Mouse (Mus musculus): ENCODE measurements around the gene Pdk2.
A peak's percentile ranks its signal among the peaks of the same experiment; 100 is the strongest.

Pdk2 gene

DNA sequence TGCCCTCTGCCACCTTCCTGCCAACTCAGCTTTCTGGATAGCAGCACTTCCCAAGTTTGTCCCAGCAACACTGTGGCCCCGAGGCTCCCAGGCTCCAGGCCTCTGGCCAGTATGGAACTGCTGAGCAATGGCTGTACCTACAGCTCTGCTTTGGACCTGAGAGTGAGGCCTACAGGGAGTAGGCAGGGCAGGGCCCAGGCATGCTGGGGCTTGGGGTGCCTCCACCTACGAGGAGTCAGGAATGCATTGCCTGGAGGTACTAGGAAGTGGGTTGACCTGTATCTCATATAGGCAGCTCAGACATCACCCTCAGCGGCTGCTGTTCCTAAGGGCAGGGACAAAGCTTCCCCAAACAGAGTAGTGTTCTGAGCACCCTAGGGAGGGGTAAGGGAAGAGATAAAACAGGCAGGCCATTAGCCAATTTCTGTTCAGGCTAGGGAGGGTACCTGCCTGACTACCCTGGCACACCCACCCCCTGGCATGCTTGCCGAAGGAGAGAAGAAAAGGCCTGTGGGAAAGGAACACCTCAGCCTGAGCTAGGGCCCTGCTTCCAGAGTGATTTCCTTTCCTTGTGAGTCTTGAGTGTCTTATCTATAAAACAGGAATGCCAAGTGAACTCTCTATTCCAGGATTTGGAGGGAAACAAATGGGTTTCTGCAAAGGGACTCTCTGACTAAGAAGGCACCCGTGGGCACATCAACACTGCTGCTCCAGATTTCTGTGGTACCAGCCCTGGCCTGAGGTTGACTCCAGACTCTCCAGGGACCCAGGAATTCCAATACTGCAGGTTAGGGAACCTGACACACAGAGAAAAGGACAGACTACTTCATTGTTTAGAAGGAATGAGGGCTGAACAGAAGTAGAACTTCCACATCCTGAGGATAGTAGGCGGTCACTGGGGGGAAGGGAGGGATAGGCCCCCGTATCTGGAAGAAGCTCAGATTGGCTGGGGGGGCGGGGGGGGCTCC, 29.3 kb upstream of the Pdk2 start:
- DNase-seq (ENCODE audit: low spot score in 2 of 2), result no peak

DNA sequence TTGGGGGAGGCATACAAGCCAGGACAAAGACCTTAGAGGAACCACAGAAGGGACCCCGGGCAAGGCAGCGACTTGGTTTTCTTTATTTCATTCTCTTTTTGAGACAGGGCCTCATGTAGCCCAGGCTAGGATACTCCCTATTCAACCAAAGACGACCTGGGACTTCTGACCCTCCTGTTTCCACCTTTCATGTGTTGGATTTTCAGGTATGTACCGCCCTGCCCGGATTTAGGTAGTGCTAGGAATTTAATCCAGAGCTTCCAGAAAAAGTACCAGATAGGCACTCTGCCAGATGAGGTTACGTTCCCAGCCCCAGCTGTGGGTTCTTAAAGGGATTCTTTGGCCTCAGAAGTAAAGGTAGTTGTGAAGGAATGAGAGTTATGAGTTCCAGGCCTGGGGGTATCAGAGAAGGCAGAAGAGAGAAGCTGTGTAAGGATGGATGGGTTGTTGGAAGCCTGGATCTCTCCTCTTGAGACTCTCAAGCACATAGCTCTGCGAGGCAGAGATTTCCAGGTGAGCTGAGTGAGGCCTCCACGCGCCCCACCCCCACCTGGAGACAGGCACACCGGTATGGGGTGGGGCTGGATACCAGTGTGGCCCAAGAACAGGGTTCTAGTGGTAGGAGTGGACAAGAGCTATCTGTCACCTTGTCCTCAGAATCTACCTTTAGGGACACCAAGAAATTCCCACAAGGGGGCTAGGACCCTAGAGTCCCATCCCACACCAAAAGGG, 28.2 kb upstream of the Pdk2 start:
- DNase-seq (ENCODE audit: low spot score in 2 of 2), result no peak

DNA sequence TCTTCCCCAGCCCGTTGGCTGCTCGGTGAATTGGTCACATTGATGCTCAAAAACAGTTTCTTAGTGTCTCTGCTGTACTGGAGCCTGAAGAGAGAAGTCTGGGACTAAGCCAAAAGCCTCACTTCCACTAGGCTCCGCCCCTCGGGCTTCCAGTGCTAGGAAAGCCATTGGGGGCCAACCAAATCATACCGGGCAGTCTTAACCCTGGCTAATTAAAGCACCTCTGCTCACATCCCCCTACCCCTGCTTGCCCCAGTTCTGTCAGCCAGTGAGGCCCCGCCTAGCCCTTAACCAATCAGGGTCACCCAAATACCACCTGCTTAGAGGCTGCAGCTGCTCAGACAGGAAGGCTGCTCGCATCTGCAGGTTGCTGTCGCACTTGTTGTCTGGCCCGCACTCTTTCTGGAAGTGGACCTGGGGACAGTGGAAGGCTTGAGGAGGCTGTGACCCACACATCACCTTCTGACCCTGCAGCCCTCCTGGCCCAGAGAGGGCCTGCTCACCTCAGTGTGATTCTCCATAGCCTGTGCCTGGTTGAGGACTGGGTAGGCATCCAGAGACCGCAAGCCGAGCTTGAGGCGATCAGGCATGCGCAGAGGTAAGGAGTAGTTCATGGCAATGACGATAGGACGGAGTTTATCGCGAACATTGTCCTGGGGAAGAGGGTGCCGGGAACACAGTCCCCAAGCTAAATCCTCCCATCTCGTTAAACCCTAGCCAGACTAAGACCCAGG, 15.8 kb upstream of the Pdk2 start:
- DNase-seq (ENCODE audit: low spot score in 2 of 2), result no peak

GRCm38 (mm10) chr11:95053062-95053461, 11.9 kb upstream of the Pdk2 start:
- no peak for DNase-seq (ENCODE audit: low spot score in 2 of 2)

GRCm38 (mm10) chr11:95046980-95047680, 6.0 kb upstream of the Pdk2 start:
- no peak for DNase-seq (ENCODE audit: low spot score in 2 of 2)

- no peak for DNase-seq (ENCODE audit: low spot score in 2 of 2)
These were observed 3.2 kb upstream of the Pdk2 start for GRCm38 (mm10) chr11:95044185-95044870.

- DNase-seq (ENCODE audit: low spot score in 2 of 2), result no peak
These were observed 2.5 kb upstream of the Pdk2 start for GRCm38 (mm10) chr11:95043608-95044007.

DNA sequence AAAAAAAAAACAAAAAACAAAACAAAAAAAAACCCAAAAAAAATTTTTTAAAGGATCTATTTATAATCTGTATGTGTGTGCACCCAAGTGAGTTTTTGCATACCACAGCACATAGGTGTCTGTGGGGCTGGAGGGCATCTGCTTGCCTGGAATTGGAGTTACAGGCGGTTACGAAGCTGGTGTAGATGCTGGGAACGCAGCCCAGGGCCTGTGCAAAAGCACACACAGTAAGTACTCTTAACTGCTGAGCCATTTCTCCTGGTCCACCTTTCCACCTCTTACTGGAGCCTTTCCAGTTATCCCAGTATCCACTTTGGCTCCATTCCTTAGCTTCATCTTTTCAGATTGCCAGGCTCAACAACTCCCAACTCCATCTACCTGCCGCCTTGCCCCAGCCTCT, 1.9 kb upstream of the Pdk2 start:
- DNase-seq (ENCODE audit: low spot score in 2 of 2), result no peak

DNA sequence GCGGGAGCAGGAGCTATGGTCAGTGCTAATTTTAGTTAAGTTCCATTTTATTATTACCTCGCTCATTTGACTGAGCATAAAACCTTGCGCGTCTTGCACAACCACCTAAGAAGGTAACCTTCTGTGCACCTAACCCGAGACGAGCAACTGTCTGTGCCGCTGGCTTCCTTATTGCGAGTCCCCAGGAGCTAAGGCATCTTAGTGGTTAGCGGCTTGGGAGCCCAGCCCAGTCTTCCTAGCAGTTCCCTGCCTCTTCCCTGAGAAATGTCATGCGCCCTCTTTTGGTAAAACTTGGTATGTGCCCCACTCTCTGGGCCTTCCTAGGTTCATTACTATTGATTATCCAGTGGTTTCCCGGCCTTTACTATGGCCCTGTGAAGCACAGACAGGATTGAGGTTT, 942 bp upstream of the Pdk2 start:
- peak in 1 of 2 experiments; percentile 77 for DNase-seq (ENCODE audit: low spot score in 2 of 2)

DNA sequence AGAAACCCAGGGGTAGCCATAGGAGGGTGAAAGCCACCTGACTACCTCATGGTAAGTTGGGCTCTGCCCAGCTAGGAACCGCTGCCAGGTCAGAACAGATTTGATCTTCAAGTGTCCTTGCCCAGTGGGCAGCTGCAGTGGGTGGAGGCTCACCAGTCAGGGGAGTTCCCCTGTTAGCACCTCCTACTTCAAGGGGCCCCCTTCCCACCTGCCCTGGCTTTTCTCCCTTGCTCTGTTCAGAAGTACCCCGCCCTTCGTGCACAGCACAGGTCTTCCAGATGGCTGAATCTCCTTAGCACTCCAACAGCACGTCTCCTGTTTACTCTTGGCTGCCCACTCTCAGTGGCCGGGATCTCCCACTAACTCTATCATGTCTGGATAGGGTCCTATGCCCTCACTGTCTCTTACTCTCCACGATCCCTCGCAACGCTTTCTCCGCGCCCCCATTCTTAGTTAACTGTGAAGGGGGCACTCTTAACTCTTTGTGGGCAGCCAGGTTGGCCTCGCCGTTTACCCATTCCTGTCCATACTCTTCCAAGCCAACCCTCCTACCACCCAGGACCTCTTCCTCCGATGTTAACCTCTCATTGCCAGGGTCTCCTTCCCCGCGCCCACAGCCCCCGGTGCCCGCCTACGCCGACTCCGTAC, 539 bp downstream of the Pdk2 start:
- DNase-seq (ENCODE audit: low spot score in 2 of 2), result no peak

GRCm38 (mm10) chr11:95039766-95040165, 1.4 kb downstream of the Pdk2 start:
- no peak for DNase-seq (ENCODE audit: low spot score in 2 of 2)

GRCm38 (mm10) chr11:95038818-95039655, 2.1 kb downstream of the Pdk2 start:
- DNase-seq (ENCODE audit: low spot score in 2 of 2), result no peak

- DNase-seq (ENCODE audit: low spot score in 2 of 2), result no peak
These were observed 2.9 kb downstream of the Pdk2 start for GRCm38 (mm10) chr11:95038156-95038817.

DNA sequence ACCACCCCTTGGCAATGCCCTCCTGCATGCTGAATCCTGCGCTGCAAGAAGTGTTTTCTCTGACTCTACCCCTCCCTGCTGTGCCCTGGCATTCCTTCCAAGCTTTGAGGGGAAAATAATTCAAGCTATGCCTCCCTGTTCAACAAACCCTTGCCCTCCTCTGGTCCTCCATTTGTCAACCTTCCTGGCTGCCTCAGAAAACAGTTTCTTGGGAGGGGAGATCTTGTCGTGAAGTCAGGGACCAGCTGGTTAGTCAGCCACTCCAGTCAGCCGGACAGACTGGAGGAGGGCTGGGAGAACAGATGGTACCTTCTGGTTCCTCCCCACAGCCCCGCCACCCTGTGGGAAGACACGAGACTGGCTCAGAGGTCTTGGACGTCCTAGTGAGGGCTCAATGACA, 3.8 kb downstream of the Pdk2 start:
- no peak for DNase-seq (ENCODE audit: low spot score in 2 of 2)

- DNase-seq (ENCODE audit: low spot score in 2 of 2), result no peak
These were observed 4.6 kb downstream of the Pdk2 start for GRCm38 (mm10) chr11:95036521-95036920.

- DNase-seq (ENCODE audit: low spot score in 2 of 2), result no peak
These were observed 6.3 kb downstream of the Pdk2 start for GRCm38 (mm10) chr11:95034902-95035301.

DNA sequence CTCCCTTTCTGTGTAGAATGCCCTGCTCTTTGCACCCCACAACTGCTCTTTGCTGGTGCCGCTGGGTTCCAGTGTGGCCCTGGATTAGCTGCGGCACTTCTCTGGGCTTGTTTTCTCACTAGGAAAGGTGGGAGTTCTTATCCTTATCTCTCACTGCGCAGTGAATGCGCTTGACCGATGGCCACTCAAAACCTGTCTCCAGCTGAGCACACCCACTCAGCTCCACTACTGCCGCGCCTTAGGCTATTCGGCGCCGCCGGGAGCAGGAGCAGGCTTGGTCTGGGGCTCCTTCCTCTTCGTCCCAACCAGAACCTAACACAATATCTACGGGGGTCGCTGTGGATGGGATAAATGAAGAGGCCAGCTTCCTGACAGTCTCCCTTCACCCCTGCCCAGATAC, 7.5 kb downstream of the Pdk2 start:
- DNase-seq (ENCODE audit: low spot score in 2 of 2), result no peak

DNA sequence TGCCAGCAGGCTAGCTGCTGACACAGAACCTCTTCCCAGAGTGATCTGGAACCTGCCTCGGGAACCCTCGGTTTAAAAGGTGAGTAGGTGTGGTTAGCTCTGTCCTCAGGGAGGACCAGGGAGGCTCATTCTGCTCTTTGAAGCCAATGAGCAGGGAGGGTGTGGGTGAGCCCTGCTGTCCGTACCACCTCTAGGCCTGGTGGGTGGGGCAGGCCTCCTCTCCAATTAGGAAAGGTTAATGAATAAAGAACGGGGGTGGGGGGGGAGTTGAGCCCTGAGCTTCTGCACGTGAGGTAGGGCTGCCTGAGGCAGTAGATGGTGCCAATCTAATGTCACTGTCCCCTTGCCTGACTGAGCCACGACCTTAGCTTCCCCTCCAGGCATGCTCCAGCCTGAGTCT, 8.2 kb downstream of the Pdk2 start:
- no peak for DNase-seq (ENCODE audit: low spot score in 2 of 2)

- DNase-seq (ENCODE audit: low spot score in 2 of 2), result no peak
These were observed 13.2 kb downstream of the Pdk2 start for GRCm38 (mm10) chr11:95027850-95028470.

All from frontal cortex, postnatal 10 days (tissue).